Mouse (Mus musculus): ENCODE results near the gene Cxxc4.

DNA sequence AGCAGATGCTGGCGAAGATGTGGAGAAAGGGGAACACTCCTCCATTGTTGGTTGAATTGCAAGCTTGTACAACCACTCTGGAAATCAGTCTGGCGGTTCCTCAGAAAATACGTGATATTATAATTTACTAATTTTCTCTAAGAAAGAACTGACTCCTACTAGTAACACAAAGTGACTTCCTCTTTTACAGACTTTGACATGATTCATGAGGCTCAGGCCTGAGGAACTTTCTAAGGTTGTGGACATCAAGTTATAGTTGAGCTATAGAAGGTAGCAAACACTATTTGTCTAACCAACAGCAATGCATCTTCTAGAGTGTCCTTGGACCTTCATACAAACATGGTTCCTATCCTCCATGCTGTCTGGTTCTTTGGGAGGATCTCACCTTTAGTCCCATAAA lies 10.4 kb upstream of the Cxxc4 start:
- TF ChIP-seq CTCF (IDR thresholded peaks at IDR 0.05; ENCODE audit: low read depth) (no peak), EP300 (optimal IDR thresholded peaks at IDR 0.05) (no peak)
